ENCODE assay signal across 9 mouse cellular contexts in the genomic region with DNA sequence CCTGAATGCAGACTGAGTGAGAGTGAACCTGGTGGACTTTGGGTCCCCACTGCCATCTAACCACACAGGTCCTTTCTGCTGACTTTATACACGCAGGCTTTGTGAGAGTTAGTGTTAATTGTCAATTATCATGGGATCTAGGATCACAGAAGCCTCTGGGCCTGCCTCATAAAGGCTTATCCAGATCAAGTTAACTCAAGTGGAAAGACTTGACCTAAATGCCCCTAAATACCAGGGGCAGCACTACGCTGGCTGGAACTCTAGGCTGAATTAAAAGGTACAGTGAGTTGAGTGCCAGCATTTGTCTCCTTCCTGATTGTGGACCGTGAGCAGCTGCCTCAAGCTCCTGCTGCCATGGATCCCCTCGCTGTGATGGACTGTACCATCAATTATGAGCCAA.
"Had no signal": no experiment of that assay in that cellular context is flagged by ENCODE, and none has a peak within 500 bp of the region (broad histone marks: within the 10 kb centered on the region; RNA-seq: fewer than 3 reads in every experiment).

No protein-coding gene starts in this region.

- DNase-seq: gastrocnemius, postnatal 14 days; gastrocnemius, postnatal 36 days; heart, adult 11 months; heart, adult 2 months; heart, postnatal 14 days; heart, postnatal 36 days; layer of hippocampus, adult 9-11 months; layer of hippocampus, postnatal 36 days; left cerebral cortex, postnatal 4 days had no signal
